Mouse (Mus musculus): ENCODE data around the gene E2f2.

The E2f2 gene

GRCm38 (mm10) chr4:136227408-136227807 lies 55.2 kb downstream of the E2f2 start:
- in situ Hi-C loops (cut with MboI; ENCODE audit: unreplicated experiment in 2 of 2): no loop called here

DNA sequence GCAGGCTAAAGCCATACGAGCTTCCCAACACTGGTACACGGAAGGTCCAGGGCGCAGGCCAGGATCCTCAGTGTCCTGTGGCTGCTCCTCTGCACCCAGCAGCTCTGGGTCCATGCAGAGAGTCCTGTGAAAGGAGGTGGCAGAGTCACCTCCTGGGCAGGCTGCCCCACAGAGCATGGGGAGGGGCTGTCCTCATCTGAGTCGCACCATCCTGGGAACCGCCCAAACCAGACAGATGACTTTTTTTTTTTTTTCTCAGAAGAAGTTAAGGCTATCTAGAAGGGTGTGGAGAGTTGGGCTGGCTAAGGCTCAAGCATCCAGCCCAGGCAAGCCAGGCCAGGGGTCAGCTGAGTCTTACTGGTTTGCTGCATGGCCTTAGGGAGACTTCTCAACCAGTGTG lies 56.4 kb downstream of the E2f2 start:
- in situ Hi-C loops (cut with MboI; ENCODE audit: unreplicated experiment in 2 of 2): no loop called here

- in situ Hi-C loops (cut with MboI; ENCODE audit: unreplicated experiment in 2 of 2): no loop called here
Observed at GRCm38 (mm10) chr4:136238669-136239068, 66.5 kb downstream of the E2f2 start.

DNA sequence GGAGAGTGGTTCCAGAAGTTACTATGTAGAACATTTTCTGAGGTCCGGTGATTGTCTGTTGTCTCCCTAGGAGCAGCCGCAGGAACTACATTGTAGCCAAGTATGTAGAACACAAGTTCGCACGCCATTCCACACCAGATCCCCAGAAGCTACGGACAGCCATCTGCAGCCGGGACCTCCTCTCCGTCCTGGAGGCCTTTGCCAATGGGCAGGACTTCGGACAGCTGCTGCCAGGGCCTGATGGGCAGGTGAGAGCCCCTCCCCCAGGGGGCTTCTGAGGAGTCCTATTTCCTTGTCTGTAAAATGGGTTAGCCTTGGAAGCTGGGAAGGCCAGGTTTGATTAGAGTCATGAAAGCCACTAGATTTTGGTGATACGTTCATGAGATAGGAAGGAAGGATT lies 66.9 kb downstream of the E2f2 start:
- in situ Hi-C loops (cut with MboI; ENCODE audit: unreplicated experiment in 2 of 2): no loop called here

DNA sequence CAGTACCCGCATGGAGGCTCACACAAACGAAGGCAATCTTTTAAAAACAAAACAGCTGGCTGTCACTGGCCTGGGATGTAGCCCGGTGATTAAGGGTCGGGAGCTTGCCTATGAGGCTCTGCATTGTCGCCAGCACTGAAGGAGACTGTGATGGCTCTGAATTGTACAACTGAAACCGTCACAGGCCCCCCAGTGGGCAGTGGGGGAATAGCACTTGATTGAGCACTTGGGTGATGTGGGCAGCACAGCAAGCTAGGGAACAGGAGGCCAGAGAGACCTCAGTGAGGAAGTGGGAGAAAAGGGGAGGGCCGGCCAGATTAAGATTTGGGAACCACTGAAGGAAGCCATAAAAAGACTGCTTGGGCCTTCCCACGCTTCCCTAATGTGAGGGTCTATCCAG lies 67.4 kb downstream of the E2f2 start:
- in situ Hi-C loops (cut with MboI; ENCODE audit: unreplicated experiment in 2 of 2): loop anchor here (5.0 to 10.0 kb wide), 3 partner anchors 32 to 385 kb away; partner anchors contain the start of genes Asap3 (in 1 of the 2) and Lactbl1 (in 1 of the 2)

DNA sequence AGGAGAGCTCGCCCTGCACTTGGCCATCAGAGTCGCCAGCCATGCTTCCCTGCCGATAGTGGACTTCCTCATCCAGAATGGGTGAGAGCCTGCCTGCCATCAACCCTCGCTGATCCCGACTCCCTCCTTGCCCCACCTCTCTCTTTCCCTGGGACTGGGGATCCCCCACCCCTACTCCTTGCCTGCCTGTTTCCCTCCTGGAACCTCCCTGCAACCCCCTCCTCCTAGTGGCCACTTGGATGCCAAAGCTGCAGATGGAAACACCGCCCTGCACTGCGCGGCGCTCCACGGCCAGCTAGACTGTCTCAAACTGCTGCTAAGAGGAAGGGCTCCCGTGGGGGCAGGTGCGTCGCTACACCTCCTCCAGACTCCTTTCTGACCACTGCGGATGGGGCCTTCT lies 67.9 kb downstream of the E2f2 start:
- in situ Hi-C loops (cut with MboI; ENCODE audit: unreplicated experiment in 2 of 2): loop anchor here (5.0 to 10.0 kb wide), 3 partner anchors 33 to 385 kb away; partner anchors contain the start of genes Asap3 (in 1 of the 2) and Lactbl1 (in 1 of the 2)

DNA sequence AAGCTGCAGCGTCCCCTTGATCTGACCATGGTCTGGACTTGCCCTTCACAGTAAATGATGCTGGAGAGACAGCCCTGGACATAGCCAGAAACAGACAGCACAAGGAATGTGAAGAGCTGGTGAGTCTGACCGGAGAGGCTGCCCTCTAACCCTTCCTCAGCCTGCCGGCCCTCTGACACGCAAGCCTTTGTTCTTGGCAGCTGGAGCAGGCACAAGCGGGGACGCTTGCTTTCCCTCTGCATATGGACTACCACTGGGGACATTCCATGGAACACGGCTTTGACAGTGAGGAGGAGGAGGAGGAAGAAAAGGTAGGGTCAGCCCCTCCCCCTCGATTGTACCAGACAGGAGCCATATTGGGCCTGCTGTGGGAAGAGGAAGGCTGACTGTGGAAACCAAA lies 68.8 kb downstream of the E2f2 start:
- in situ Hi-C loops (cut with MboI; ENCODE audit: unreplicated experiment in 2 of 2): loop anchor here (5.0 to 10.0 kb wide), 3 partner anchors 34 to 384 kb away; partner anchors contain the start of genes Asap3 (in 1 of the 2) and Lactbl1 (in 1 of the 2)

DNA sequence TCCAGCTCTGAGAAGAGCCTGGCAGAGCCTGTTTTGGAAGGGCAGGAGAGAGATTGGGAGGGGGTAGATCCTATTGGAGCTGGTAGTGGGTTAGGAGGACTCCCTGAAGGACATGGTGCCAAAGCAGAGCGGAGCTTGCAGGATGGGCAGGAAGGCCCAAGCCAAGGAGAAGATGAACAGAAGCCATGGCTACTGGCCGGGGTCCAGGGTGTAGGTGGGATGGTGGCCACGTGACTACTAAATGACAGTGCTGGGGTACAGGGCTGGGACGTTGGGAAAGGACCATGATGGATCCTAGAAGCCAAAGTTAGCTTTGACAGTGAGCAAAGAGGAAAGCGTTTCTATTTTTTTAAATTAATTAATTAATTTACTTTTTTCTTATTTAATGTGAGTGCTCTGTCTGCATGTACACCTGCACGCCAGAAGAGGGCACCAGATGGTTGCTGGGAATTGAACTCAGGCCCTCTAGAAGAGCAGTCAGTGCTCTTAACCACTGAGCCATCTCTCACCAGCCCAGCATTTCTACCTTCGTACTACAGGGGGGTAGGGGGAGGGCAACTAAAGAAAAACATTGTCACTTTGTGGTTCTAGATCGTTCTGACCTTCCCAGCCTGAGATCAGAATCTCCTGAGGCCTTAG lies 70.0 kb downstream of the E2f2 start:
- in situ Hi-C loops (cut with MboI; ENCODE audit: unreplicated experiment in 2 of 2): loop anchor here (5.0 to 10.0 kb wide), 3 partner anchors 35 to 383 kb away; partner anchors contain the start of genes Asap3 (in 1 of the 2) and Lactbl1 (in 1 of the 2)

GRCm38 (mm10) chr4:136242728-136243127 lies 70.5 kb downstream of the E2f2 start:
- in situ Hi-C loops (cut with MboI; ENCODE audit: unreplicated experiment in 2 of 2): loop anchor here (5.0 to 10.0 kb wide), 3 partner anchors 35 to 382 kb away; partner anchors contain the start of genes Asap3 (in 1 of the 2) and Lactbl1 (in 1 of the 2)

GRCm38 (mm10) chr4:136244208-136244607 lies 72.0 kb downstream of the E2f2 start:
- in situ Hi-C loops (cut with MboI; ENCODE audit: unreplicated experiment in 2 of 2): loop anchor here (5.0 to 10.0 kb wide), 3 partner anchors 37 to 381 kb away; partner anchors contain the start of genes Asap3 (in 1 of the 2) and Lactbl1 (in 1 of the 2)

Data from v-Abl transformed pro-B cells (cell line).